Mouse (Mus musculus): ENCODE results near the gene Gm11011. TPM values are rescaled to one million over a fixed set of nuclear protein-coding genes. Genes with fewer than 3 reads are reported as not detected.

The Gm11011 gene
- polyA plus RNA-seq, 1 experiment from 2014 or later, result not detected

DNA sequence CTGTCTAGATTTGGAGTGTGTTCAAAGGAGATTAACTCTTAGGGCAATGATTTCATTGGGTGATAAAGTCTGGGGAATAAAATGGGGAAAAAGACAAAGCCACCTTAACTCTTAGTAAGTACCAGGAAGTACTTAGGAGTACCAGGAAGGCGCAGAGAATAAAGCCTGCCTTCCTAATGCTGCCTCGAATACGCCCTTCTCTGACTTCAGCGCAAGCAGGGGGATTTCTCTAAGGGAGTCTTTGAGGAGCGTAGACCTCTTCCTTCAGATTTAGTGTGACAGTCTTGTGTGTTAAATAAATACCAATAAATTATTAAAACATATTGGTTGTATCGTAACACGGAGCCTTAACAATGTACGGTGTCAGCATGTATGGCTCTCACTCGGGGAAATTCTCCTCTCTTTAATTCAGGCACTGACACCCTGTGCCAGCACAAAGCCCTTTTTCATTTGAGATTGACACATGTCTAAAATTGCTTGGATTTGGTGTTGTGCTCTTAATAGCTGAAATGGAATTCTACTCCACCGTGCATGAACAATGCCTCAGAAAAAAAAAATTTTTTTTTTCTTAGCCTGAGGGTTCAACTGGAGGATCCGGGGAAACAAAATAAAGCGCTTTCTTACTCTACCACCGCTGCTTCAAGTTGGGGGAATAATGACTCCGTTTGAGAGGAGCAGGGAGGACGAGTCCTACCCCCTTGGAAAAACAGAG is 2.6 kb downstream of the Gm11011 start:
- H3K4me1 ChIP-seq (ENCODE audit: control insufficient read depth, insufficient read depth, low read length), result peaks cover 5% of the 10 kb centered on the region; the same call in 1 of the 2 replicates
- WGBS, result 78% methylated on average over 15 of the region's 15 CpGs
- no peak overlapping the region for H3K4me2 ChIP-seq (replicated peaks; ENCODE audit: low read depth, low read length)
- no peak for ATAC-seq (ENCODE audit: insufficient number of reproducible peaks, insufficient read depth, low FRiP score, low read depth)
- H3K36me3 ChIP-seq (ENCODE audit: control insufficient read depth, insufficient read depth, low read length), result no peaks in the 10 kb centered on the region
- H3K27me3 ChIP-seq (ENCODE audit: control insufficient read depth, insufficient read depth, low read length), result no peaks in the 10 kb centered on the region
- no peak overlapping the region for H3K9ac ChIP-seq (replicated peaks; ENCODE audit: low read depth, low read length)
- no peak overlapping the region for H3K27ac ChIP-seq (ENCODE audit: low read length)
- H3K9me3 ChIP-seq (ENCODE audit: control insufficient read depth, low read depth, low read length), result no peaks in the 10 kb centered on the region
- no peak overlapping the region for H3K4me3 ChIP-seq (ENCODE audit: low read depth, low read length)

DNA sequence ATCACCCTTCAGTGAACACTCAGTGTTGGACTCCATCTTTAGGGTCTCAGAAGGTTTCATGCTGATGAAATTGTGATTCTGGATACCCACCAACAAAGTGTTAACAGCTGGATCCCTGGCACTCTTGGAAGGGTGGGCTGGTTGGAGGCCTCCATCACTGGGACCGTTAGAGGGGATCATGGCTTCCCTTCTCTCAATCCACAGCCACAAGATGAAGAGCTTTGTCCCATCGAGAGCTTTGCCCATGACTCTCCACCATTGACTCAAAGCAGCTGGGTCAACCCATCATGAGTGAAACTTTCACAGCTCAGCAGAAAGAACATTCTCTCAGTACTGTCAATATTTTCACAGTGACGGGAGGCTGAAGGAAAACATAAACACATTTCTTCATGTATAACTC is 4.1 kb downstream of the Gm11011 start:
- Histone ChIP-seq H3K4me1 (ENCODE audit: control insufficient read depth, insufficient read depth, low read length) (peaks cover 5% of the 10 kb centered on the region; the same call in 1 of the 2 replicates), H3K27ac (ENCODE audit: low read length) (no peak overlapping the region), H3K9ac (replicated peaks; ENCODE audit: low read depth, low read length) (no peak overlapping the region), H3K4me3 (ENCODE audit: low read depth, low read length) (no peak overlapping the region), H3K9me3 (ENCODE audit: control insufficient read depth, low read depth, low read length) (no peaks in the 10 kb centered on the region), H3K4me2 (replicated peaks; ENCODE audit: low read depth, low read length) (no peak overlapping the region), H3K27me3 (ENCODE audit: control insufficient read depth, insufficient read depth, low read length) (no peaks in the 10 kb centered on the region), H3K36me3 (ENCODE audit: control insufficient read depth, insufficient read depth, low read length) (no peaks in the 10 kb centered on the region)
- WGBS, result 76% methylated on average over 3 of the region's 3 CpGs
- no peak for ATAC-seq (ENCODE audit: insufficient number of reproducible peaks, insufficient read depth, low FRiP score, low read depth)

DNA sequence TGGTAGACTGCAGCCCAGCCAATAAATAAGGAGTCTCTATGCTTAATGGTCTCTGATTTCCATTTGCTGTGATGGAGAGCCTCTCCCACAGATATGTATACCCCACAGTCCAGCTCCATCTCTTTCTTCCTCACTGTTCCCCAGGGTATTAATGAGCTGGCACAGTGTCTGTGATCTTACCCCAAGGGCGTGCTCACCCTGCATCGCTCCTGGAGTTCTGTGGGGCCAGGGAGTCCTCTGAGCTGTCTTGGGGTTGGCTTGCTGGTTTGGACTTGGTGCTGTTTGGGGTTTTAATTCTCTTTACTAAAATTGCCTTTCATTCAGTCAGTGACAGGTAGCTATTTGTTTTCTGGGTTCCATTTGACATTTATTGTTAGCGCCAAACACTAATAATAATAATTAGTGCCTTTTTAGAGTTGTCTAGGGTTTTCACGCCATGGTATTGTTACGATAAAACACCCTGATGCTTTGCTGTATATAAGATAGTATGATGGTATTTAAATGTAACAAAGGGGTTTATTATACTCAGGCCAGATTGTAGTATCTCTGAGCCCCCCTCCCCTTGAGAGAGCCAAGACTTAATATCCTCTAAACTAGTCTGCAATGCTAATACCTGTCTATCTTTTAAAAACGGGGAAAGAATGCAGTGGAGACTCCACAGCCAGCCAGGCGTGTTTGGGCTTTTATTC is 9.9 kb downstream of the Gm11011 start:
- H3K4me1 ChIP-seq (ENCODE audit: control insufficient read depth, insufficient read depth, low read length), result no peaks in the 10 kb centered on the region
- no peak for ATAC-seq (ENCODE audit: insufficient number of reproducible peaks, insufficient read depth, low FRiP score, low read depth)
- H3K36me3 ChIP-seq (ENCODE audit: control insufficient read depth, insufficient read depth, low read length), result no peaks in the 10 kb centered on the region
- no peak overlapping the region for H3K4me2 ChIP-seq (replicated peaks; ENCODE audit: low read depth, low read length)
- H3K27me3 ChIP-seq (ENCODE audit: control insufficient read depth, insufficient read depth, low read length), result no peaks in the 10 kb centered on the region
- H3K9ac ChIP-seq (replicated peaks; ENCODE audit: low read depth, low read length), result no peak overlapping the region
- H3K9me3 ChIP-seq (ENCODE audit: control insufficient read depth, low read depth, low read length), result no peaks in the 10 kb centered on the region
- 80% methylated on average over 7 of the region's 7 CpGs for WGBS
- H3K27ac ChIP-seq (ENCODE audit: low read length), result no peak overlapping the region
- H3K4me3 ChIP-seq (ENCODE audit: low read depth, low read length), result no peak overlapping the region

DNA sequence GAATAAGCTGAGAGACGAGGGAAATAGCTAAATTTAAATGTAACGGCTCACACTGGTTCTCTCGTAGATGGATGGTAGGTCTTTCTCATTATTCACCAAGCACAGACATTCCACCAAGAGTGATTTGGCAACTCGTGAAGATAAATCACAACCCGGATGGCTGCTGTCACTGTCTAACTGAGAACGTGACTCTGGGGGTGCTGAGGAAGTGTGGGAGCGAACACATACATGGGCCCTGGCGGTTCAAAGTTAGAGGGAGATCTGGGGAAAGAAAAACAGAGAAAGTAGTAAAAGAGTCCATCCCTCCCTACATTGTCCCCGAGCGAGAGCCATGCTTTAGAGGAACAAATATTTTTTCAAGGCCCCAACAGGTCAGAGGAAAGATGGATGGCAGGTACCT is 17.5 kb downstream of the Gm11011 start:
- Histone ChIP-seq H3K27ac (ENCODE audit: low read length) (no peak overlapping the region), H3K27me3 (ENCODE audit: control insufficient read depth, insufficient read depth, low read length) (no peaks in the 10 kb centered on the region), H3K4me3 (ENCODE audit: low read depth, low read length) (no peak overlapping the region), H3K4me1 (ENCODE audit: control insufficient read depth, insufficient read depth, low read length) (no peaks in the 10 kb centered on the region), H3K9me3 (ENCODE audit: control insufficient read depth, low read depth, low read length) (no peaks in the 10 kb centered on the region), H3K4me2 (replicated peaks; ENCODE audit: low read depth, low read length) (no peak overlapping the region), H3K36me3 (ENCODE audit: control insufficient read depth, insufficient read depth, low read length) (no peaks in the 10 kb centered on the region), H3K9ac (replicated peaks; ENCODE audit: low read depth, low read length) (no peak overlapping the region)
- no peak for ATAC-seq (ENCODE audit: insufficient number of reproducible peaks, insufficient read depth, low FRiP score, low read depth)
- 55% methylated on average over 10 of the region's 10 CpGs for WGBS

DNA sequence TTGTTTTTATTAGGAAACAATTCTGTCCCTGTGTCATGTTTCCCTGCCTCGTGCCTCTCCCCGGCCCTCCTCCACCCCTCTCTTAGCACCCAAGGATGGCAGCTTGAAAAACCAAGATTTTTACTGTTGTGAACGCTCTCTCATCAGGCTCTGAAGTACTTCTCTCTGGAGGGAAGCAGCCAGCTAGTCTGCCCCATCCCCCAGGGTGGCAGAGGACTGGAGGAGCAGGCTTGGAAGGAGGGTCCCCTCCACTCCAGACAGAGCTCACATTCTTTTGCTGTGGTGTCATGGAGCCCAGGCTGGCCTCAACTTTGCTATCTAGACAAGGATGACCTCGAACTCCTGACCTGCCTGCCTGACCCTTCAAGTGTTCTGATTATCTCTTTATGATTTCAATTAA is 21.4 kb downstream of the Gm11011 start:
- no peaks in the 10 kb centered on the region for H3K27me3 ChIP-seq (ENCODE audit: control insufficient read depth, insufficient read depth, low read length)
- no peaks in the 10 kb centered on the region for H3K36me3 ChIP-seq (ENCODE audit: control insufficient read depth, insufficient read depth, low read length)
- H3K9ac ChIP-seq (replicated peaks; ENCODE audit: low read depth, low read length), result no peak overlapping the region
- no peaks in the 10 kb centered on the region for H3K4me1 ChIP-seq (ENCODE audit: control insufficient read depth, insufficient read depth, low read length)
- 50% methylated on average over 4 of the region's 4 CpGs for WGBS
- H3K27ac ChIP-seq (ENCODE audit: low read length), result no peak overlapping the region
- no peak for ATAC-seq (ENCODE audit: insufficient number of reproducible peaks, insufficient read depth, low FRiP score, low read depth)
- H3K9me3 ChIP-seq (ENCODE audit: control insufficient read depth, low read depth, low read length), result no peaks in the 10 kb centered on the region
- no peak overlapping the region for H3K4me2 ChIP-seq (replicated peaks; ENCODE audit: low read depth, low read length)
- no peak overlapping the region for H3K4me3 ChIP-seq (ENCODE audit: low read depth, low read length)

GRCm38 (mm10) chr2:169565751-169566150 is 21.8 kb downstream of the Gm11011 start:
- Histone ChIP-seq H3K9me3 (ENCODE audit: control insufficient read depth, low read depth, low read length) (no peaks in the 10 kb centered on the region), H3K9ac (replicated peaks; ENCODE audit: low read depth, low read length) (no peak overlapping the region), H3K4me1 (ENCODE audit: control insufficient read depth, insufficient read depth, low read length) (no peaks in the 10 kb centered on the region), H3K4me2 (replicated peaks; ENCODE audit: low read depth, low read length) (no peak overlapping the region), H3K4me3 (ENCODE audit: low read depth, low read length) (no peak overlapping the region), H3K27ac (ENCODE audit: low read length) (no peak overlapping the region), H3K36me3 (ENCODE audit: control insufficient read depth, insufficient read depth, low read length) (no peaks in the 10 kb centered on the region), H3K27me3 (ENCODE audit: control insufficient read depth, insufficient read depth, low read length) (no peaks in the 10 kb centered on the region)
- no peak for ATAC-seq (ENCODE audit: insufficient number of reproducible peaks, insufficient read depth, low FRiP score, low read depth)
- WGBS, result 57% methylated on average over 7 of the region's 7 CpGs

DNA sequence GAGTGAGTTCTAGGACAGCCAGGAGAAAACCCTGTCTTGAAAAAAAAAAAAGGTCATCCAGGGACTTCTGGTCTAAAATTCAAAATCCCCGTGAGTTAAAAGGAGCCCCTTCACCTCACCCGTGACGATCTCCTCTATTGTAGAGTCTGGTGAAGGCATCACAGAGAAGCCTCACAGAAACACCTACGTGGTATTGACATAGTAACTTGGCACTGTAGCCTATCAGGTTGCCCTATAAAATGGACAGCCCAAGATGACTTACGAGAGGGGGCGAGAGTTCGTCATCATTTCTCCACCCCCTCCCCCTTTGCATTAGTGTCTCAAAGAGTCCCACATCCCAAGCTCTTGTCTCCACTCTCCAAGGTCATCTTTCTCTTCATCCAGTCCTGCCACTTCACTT is 41.9 kb downstream of the Gm11011 start:
- no peak overlapping the region for H3K4me2 ChIP-seq (replicated peaks; ENCODE audit: low read depth, low read length)
- no peak overlapping the region for H3K27ac ChIP-seq (ENCODE audit: low read length)
- WGBS, result 81% methylated on average over 7 of the region's 7 CpGs
- H3K4me3 ChIP-seq (ENCODE audit: low read depth, low read length), result no peak overlapping the region
- no peaks in the 10 kb centered on the region for H3K27me3 ChIP-seq (ENCODE audit: control insufficient read depth, insufficient read depth, low read length)
- no peaks in the 10 kb centered on the region for H3K36me3 ChIP-seq (ENCODE audit: control insufficient read depth, insufficient read depth, low read length)
- no peaks in the 10 kb centered on the region for H3K9me3 ChIP-seq (ENCODE audit: control insufficient read depth, low read depth, low read length)
- no peak for ATAC-seq (ENCODE audit: insufficient number of reproducible peaks, insufficient read depth, low FRiP score, low read depth)
- H3K9ac ChIP-seq (replicated peaks; ENCODE audit: low read depth, low read length), result no peak overlapping the region
- H3K4me1 ChIP-seq (ENCODE audit: control insufficient read depth, insufficient read depth, low read length), result no peaks in the 10 kb centered on the region

GRCm38 (mm10) chr2:169538906-169539305 is 48.6 kb downstream of the Gm11011 start:
- H3K9ac ChIP-seq (replicated peaks; ENCODE audit: low read depth, low read length), result no peak overlapping the region
- H3K27me3 ChIP-seq (ENCODE audit: control insufficient read depth, insufficient read depth, low read length), result no peaks in the 10 kb centered on the region
- H3K36me3 ChIP-seq (ENCODE audit: control insufficient read depth, insufficient read depth, low read length), result no peaks in the 10 kb centered on the region
- 65% methylated on average over 4 of the region's 4 CpGs for WGBS
- H3K27ac ChIP-seq (ENCODE audit: low read length), result no peak overlapping the region
- H3K4me1 ChIP-seq (ENCODE audit: control insufficient read depth, insufficient read depth, low read length), result no peaks in the 10 kb centered on the region; the same call in 1 of the 2 replicates
- no peaks in the 10 kb centered on the region for H3K9me3 ChIP-seq (ENCODE audit: control insufficient read depth, low read depth, low read length)
- H3K4me3 ChIP-seq (ENCODE audit: low read depth, low read length), result no peak overlapping the region
- no peak for ATAC-seq (ENCODE audit: insufficient number of reproducible peaks, insufficient read depth, low FRiP score, low read depth)
- no peak overlapping the region for H3K4me2 ChIP-seq (replicated peaks; ENCODE audit: low read depth, low read length)

Data from stomach, embryonic 14.5 days (tissue).